Mouse (Mus musculus): Measurements from ENCODE around the gene Pdcd4. TPM values are rescaled to one million over a fixed set of nuclear protein-coding genes. Genes with fewer than 3 reads are reported as not detected.
"Not testable (repeated sequence)": the region's sequence is repeated elsewhere in the genome, so short reads cannot be mapped to it uniquely, and the experiment has no call there.

Gene Pdcd4
- total RNA-seq, 1 experiment from 2014 or later, result 144 TPM

DNA sequence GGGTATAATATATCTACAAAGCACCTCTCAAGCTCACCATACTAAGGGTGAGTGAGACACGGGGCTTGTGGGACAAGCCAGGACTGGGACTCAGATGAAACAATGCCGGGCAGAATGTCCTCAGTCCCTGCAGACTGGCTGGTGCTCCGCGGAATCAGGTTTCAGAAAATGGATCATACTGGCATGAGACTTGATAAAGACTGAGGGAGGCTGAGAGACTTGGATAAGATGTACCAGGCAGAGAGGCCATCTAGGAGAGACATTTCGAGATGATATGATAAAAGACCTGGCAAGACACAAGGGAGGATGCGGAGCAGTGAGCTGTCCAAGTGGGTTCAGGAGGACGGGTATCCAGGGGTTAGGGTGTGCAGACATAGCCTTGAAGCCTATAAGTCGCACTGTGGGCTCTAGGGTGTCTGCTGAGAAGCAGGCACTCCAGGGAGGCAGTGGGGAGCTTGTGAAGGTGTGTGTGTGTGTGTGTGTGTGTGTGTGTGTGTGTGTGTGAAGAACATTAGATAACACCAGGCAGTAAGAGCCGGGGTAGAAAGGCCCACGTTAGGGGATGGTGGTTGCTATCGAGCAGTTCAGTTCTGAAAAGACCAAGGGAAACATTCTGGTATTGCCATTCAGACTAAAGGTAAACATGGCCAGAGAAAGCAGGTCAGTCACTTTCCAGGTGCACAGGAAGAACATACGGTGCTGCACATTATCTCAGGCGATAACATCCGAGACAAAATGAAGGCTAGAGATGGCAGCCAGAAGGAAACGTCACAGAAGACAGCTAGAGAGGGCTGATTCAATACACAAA, 10.1 kb downstream of the Pdcd4 start:
- no peak for DNase-seq

DNA sequence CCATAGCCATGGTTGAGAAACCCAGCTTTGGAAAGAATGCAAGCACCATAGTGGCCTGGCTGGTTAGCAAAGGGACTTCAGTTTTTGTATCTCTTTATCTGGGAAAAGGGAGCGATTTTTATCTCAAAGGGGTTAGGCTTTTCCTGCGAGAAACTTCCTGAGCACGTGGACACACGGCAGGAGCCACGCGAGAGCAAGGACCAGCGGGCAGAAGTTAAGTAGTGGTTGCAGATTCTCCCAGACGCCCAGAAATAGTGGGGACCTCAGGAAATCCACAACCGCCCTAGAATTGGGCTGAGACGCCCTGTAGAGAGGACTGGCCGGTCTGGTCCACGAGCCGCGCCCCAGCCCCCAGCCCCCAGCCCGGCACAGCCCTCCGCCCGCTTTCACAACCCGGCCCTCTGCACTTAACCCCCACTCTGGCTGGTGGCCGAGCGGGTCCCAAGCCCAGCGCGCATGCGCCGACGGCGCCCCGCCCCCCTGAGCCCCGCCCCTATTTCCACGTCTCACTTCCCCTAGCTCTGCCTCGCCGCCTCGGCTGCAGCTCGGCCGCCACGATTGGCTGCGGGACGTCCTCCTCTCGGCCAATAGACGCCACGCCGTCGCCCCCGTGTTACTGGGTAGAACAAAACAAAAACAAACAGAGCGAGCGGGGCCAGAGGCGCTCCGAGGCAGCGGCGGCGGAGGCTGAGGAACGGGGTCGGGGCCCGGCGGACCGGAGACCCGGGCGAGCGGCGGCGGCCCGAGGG, 10.9 kb downstream of the Pdcd4 start:
- peak; percentile 96 for DNase-seq

DNA sequence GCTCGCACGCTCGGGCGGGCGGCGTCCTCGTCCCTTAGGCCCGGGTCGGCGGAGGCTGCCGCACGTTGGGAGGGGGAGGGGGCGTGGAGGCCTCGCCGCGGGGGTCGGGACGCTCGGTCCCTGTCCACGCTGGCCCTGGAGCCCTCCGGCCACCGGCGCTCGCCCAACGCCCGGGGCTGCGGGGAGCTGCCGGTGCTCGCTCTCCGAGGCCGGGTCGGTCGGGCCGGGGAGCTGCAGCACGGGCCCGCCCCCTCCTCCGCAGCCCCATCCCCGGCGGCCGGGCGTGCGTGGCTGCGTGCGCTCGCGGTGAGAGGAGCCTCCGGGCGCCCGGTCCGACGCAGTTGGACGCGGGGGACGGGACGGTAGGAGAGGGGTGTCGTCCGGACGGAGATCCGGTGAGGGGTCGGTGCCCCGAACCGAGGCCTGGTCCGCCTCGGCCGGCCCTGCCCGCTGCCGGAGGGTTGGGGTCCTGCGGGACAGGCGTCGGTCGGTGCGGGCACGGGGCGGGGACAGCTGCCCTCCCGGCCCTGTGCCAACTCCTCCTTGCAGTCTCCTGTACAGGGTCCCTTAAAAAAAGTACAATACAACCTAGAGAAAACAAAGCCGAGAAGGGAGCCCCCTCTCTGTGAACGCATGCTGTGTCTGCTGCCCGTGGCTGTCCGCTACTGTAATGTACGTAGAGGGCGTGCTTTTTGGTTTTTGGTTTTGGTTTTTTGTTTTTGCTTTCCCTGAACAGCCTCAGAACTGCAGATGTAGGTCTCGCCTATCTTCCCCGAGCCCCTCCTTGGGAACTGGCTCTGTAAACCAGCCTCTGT, 11.7 kb downstream of the Pdcd4 start:
- DNase-seq, result peak; percentile 49

DNA sequence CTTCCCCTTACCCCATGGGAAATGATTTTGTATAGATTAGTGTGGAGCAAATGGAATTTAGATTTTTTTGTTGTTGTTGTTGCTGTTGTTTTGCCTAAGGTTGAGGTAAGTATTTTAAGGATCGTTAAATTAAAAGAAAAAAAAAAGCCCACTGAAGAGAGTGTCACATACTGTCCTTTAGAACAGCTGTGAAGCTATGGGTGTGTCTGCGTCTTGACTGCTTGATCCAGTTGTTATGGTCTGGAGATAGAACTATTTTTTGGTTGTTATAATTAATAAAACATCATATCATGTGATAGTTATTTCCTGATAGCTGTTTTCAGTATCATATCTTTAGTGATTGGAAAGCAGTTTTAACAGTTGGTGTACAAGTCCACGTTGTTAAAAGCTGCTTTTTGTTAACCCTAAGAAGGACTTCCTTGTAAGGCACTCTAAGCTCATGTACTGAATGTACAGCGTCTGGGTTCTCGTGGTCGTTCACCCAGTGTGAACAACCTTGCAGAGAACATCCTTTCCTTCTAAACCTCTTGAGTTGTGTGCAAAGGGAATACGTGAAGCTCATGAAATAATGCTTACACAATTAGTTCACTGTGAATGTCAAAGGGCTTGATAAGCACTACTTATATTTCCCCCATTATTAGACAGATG, 12.9 kb downstream of the Pdcd4 start:
- no peak for DNase-seq

DNA sequence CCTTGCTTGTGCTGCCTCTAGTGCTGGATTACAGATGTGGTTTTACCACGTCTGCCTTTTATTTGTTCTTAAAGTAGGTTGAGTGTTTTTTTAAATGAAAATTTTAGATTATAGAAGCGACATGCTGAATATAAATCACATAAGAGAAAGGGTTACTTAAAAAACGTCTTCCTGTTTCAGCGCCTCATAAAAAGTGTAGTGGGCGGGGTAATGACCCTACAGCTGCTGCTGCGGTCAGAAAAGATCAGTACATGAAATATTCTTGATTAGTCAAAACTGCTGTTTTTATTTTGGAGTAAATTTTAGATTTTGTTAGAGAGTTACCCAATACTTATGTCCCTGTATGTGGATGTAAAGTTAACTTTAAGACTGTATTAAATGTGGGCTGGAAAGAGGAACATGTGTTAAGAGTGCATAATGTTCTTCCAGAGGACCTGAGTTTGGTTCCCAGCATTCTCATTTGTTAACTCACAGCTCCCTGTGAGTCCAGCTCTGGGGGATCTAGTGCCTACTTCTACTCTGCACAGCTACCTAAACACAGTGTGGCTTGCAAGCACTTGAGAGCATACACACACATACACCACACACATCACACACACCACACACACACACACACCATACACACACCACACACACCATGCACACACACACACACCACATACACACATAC, 14.1 kb downstream of the Pdcd4 start:
- DNase-seq, result no peak

DNA sequence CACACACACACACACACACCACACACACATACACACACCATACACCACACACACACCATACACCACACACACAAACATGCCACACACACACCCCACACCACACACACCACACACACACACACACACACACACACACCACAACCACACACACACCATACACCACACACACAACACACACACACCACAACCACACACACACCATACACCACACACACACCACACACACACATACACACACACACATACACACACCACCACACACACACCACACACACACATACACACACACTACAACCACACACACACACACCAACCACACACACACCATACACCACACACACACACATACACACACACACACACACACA, 14.7 kb downstream of the Pdcd4 start:
- DNase-seq, result not testable (repeated sequence)

DNA sequence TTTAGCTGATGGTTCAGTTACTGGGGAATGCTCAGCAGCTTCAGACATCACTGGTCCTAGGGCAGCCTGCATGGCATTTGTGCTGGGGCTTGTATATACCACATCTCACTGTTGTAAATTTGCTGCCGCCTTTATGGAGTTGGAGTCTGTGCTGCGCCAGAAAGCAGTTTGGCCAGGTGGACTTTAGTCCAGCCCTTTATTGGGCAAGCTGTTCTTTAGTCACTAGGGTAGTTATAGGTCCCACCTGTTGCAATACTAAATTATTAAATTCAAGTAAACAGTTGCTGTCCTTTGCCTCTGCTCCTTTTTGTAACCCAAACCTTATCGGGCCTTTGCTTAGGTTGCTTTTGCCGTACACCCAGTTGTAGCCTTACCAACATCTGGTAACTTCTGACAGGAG, 22.9 kb downstream of the Pdcd4 start:
- DNase-seq, result no peak

DNA sequence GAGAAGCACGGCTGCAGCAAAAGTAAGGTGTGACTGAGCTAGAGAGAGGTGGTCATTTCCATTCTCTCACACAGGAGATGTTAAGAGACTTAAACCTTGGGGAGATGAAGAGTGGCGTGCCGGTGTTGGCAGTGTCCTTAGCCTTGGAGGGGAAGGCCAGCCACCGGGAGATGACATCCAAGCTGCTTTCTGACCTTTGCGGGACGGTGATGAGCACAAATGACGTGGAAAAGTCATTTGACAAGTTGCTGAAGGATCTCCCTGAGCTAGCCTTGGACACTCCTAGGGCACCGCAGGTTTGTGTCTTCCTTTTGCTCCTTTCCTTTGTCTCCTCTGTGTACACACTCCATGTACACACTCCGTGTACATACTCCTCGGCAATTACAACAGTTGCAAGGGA, 27.5 kb downstream of the Pdcd4 start:
- DNase-seq, result no peak

DNA sequence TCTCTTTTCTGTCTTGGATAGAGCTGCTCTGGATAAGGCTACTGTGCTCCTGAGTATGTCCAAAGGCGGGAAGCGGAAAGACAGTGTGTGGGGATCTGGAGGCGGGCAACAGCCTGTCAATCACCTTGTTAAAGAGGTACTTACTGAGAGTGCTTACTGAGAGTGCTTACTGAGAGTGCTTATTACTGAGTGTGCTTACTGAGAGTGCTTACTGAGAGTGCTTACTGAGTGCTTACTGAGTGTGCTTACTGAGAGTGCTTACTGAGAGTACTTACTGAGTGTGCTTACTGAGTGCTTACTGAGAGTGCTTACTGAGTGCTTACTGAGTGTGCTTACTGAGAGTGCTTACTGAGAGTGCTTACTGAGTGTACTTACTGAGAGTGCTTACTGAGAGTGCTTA, 30.0 kb downstream of the Pdcd4 start:
- not testable (repeated sequence) for DNase-seq

DNA sequence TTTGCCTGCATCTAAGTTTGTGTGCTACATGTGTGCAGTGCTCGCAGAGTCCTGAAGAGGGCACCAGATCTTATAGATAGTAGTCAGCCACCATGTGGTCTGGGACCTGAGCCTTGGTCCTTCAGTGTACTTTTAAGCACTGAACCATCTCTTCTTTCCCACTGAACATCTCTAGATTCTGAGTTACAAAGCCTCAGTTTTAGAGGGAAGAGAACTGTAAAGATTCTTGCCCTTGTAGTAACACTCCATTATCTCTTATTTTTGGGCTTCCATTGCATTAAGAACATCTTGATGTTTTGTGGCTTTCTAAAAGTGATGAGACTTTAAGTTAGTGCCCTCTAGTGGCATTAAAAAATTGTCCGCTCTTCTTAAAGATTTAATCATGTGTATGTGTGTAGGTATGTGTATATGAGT, 33.3 kb downstream of the Pdcd4 start:
- DNase-seq, result no peak

DNA sequence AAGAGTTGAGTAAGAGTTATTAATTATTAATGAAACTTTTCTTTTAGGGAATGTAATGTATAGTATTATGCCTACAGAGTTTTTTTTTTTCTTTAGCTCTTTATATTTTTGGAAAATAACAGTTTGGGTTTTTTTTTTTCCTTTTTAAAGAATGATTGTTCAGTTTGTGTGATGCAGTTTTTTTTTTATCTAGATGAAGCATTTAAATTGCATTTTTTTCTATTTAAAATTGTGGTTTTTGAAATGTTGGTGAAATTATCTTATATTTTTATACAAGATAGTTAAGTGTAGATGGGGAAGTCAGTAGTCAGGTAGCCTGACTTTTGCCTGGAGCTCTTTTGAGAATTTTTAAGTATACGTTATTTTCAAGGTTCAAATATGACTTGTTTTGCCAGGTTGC, 34.7 kb downstream of the Pdcd4 start:
- DNase-seq, result no peak

DNA sequence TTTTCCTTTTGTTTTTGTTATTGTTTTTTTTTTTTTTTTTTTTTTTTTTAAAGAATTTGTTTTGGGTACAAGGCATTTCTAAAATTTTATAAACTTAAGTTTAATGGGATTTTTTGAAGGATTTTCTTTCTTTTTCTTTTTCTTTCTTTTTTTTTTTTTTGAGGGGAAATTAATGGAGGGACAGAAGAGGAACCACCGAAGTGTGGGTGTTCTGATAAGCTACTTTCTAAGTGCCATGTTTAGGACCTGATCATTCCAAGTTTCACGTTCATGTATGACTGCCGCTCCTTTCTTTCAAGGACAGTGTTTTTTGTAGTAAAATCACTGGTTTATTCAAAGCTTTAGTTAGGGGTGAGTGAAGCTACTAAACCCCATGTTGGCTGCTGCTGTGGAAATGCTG, 37.2 kb downstream of the Pdcd4 start:
- DNase-seq, result no peak

DNA sequence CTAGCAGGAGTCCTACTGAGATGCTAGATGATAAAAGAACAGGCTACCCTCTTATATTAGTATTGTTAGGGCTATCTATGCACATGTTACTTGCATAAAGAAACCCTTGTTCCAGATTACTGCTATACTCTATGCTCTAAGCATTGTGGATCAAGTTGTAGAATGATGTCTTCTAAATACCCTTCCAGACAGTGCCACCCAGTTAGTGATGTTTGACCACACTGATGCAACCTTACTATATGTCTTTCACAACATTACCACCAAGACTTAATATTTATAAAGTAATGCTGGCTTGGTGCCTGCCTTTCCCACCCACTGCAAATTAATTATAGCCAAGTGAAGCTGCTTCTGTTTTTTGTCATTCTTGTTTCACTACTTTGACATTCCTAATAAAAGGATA, 41.0 kb downstream of the Pdcd4 start:
- DNase-seq, result no peak

DNA sequence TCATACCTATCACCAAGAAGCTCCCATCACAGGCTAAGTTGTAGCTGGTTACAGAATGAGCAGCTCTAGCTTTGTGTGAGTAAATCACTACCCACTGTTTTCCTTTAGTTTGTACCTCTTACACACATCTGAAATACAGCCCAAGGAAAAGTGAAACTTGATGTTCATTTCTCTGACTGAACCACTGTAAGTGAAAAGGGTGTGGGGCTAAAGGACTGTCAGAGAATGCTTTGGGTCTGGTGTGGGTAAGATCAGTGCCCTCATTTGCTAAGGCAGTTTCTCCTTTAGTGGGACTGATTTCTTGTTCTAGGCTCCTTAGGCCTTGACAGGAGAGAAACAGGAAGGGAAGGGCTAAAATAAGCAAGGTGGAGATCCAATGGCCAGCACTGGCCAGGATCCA, 42.0 kb downstream of the Pdcd4 start:
- no peak for DNase-seq

DNA sequence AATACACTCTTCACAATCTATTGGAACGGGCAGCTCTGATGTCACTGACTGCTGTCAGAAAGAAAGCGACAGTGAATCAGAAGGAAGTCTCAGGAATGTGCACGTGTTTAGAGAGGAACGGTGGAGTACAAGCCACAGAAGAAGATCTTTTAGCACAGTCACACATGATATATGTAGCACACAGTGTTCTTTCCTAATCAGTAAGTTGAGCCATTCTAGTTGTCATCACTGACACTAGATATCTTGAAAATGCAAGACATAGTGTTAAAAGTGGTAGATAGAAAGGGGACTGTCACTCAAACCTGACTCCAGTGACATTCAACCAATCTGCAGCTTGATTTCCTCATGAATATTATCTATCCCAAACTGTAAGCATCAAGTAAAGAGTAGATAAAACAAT, 47.4 kb downstream of the Pdcd4 start:
- no peak for DNase-seq

DNA sequence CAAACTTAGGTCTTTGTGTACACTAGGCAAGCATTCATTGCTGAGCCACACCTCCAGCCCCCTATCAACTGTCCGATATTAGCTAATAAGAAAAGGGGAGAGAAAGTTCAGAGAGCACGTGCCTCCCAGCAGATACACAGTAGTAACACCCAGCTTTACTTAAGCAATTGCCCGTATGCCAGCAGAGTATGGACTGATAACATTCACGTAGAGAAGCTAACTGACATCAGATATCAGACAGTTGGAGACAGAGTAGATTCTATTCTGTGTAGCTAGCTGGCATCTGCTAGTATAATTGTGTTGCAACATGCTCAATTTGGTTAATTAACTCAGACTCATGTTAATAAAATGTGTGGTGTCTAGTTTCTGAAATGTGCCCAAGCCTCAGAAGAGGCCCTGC, 49.1 kb downstream of the Pdcd4 start:
- no peak for DNase-seq

DNA sequence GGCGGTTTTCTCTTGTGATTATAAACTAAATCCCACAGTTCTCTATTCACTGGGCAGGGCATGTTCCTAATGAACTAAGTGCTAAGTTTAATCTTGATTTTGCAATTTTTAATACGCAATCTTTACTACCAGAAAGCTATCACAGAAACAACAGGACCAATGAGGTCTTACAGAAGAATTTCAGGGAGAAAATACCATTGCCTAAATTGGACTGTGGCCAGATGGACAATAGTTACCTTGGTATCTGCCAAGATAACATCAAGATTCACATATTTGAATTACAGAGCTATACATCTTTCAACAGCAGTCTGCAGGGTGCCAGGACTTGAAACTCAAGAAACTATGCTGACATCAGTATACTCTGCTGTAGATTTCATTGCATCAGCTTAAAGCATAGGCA, 50.3 kb downstream of the Pdcd4 start:
- no peak for DNase-seq

DNA sequence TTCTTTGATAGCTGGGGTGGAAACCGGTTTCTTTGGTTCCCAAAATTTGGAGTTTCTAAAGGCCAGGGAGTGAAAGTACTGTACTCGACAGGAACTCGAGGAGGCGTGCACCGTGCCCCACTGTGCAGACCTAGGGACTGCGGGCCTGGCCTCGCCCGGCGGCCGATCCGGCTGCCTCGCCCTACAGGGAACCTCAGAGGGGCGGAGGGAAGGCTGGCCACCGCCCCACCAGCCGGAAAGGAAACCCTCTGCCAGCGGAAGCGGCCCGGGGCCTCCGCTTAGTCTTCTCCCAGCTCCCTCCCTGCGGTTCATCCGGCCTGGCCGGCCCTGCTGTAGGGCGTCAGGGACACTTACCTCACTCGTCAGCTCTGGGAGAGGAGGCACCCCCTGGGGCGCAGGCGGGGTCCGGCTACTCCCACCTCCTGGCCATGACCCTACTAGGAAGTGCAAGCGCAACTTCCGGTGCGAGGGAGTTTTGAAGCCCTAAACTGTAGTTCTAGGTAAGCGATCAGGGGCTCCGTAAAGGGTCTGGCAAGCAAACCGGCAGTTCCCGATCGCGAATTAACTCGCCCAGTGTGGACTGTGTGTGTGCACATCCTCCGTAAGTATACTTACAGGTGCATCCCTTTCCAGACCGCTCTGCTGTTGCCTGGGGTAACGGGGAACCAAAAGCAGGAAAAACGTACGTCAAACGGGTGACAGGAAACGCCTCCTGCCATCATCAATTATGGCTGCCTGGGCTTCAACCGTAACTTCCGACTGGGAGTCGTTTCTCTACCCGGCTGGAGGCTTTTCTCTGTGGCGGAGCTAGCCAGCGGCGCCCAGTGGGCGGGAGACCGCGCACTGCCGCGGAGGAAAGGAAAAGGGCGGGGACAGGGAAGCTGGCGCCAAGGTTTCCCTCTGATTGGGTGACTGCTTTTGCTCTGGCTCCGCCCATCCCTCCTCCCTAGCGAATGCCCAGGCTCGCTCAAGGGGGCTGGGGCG, 52.1 kb downstream of the Pdcd4 start, which contains the start of the genes Shoc2 and Bbip1:
Gene Shoc2, plus strand, starts transcription at position 505 of the 984 bp plus-strand sequence.
Gene Bbip1, minus strand, starts transcription at position 826 of the 984 bp plus-strand sequence.
- peak; percentile 97 for DNase-seq

DNA sequence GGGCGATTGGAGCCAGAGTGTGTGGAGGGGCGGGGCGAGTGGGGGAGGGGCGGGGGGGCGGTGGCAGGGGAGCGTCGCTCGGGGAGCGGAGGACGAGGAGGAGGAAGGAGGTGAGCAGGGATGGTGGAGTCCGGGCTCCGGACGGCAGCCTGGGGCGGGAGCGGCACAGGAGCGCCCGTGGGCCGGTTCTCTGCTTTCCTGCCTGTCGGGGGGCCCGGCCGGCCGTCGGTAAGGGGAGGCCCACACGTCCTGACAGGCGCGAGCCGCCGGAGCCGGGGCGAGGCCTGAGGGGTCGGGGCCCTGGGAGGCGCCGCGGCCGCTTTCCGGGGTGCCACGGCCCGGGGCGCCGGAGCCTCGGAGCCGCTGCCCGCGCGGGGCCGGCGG, 52.7 kb downstream of the Pdcd4 start:
- no peak for DNase-seq

All from adrenal gland, postnatal 25 days (tissue).